Mouse (Mus musculus): ENCODE data around the gene L3mbtl3. TPM values are rescaled to one million over a fixed set of nuclear protein-coding genes. Genes with fewer than 3 reads are reported as not detected.

The L3mbtl3 gene
- polyA plus RNA-seq, 1 experiment from 2014 or later: 1.5 TPM

GRCm38 (mm10) chr10:26239090-26239489 lies 136.7 kb downstream of the L3mbtl3 start:
- no peak overlapping the region for H3K4me2 ChIP-seq
- 19% methylated on average over 1 of the region's 1 CpGs for WGBS (ENCODE audit: insufficient replicate concordance)
- H3K9ac ChIP-seq: no peak overlapping the region
- H3K9me3 ChIP-seq (replicated peaks): no peaks in the 10 kb centered on the region
- no peaks in the 10 kb centered on the region for H3K27me3 ChIP-seq
- no peaks in the 10 kb centered on the region for H3K36me3 ChIP-seq (replicated peaks)
- no peak for ATAC-seq (ENCODE audit: insufficient read depth)
- no peak overlapping the region for H3K4me3 ChIP-seq (replicated peaks)
- no peak overlapping the region for H3K27ac ChIP-seq (replicated peaks)
- no peaks in the 10 kb centered on the region for H3K4me1 ChIP-seq (replicated peaks)

- H3K4me2 ChIP-seq: no peak overlapping the region
- H3K27ac ChIP-seq (replicated peaks): no peak overlapping the region
- H3K9me3 ChIP-seq (replicated peaks): no peaks in the 10 kb centered on the region
- H3K9ac ChIP-seq: no peak overlapping the region
- H3K4me3 ChIP-seq (replicated peaks): no peak overlapping the region
- WGBS (ENCODE audit: insufficient replicate concordance): 38% methylated on average over 4 of the region's 4 CpGs
- no peaks in the 10 kb centered on the region for H3K4me1 ChIP-seq (replicated peaks)
- ATAC-seq (ENCODE audit: insufficient read depth): no peak
- H3K36me3 ChIP-seq (replicated peaks): no peaks in the 10 kb centered on the region
- no peaks in the 10 kb centered on the region for H3K27me3 ChIP-seq
Observed at GRCm38 (mm10) chr10:26238559-26238958, 137.2 kb downstream of the L3mbtl3 start.

- Histone ChIP-seq H3K9me3 (replicated peaks) (no peaks in the 10 kb centered on the region), H3K27ac (replicated peaks) (no peak overlapping the region), H3K4me2 (no peak overlapping the region), H3K36me3 (replicated peaks) (no peaks in the 10 kb centered on the region), H3K4me1 (replicated peaks) (no peaks in the 10 kb centered on the region), H3K9ac (no peak overlapping the region), H3K27me3 (no peaks in the 10 kb centered on the region), H3K4me3 (replicated peaks) (no peak overlapping the region)
- WGBS (ENCODE audit: insufficient replicate concordance): 59% methylated on average over 3 of the region's 3 CpGs
- ATAC-seq (ENCODE audit: insufficient read depth): no peak
Observed at GRCm38 (mm10) chr10:26232071-26232653, 143.6 kb downstream of the L3mbtl3 start.

- no peak for ATAC-seq (ENCODE audit: insufficient read depth)
- WGBS (ENCODE audit: insufficient replicate concordance): 34% methylated on average over 4 of the region's 4 CpGs
Observed at GRCm38 (mm10) chr10:26229488-26229887, 146.3 kb downstream of the L3mbtl3 start, which contains the start of gene Samd3. Gene Samd3, plus strand, starts transcription at chr10:26229707.

GRCm38 (mm10) chr10:26228187-26228586 lies 147.6 kb downstream of the L3mbtl3 start:
- no peak overlapping the region for H3K4me3 ChIP-seq (replicated peaks)
- no peaks in the 10 kb centered on the region for H3K36me3 ChIP-seq (replicated peaks)
- H3K4me1 ChIP-seq (replicated peaks): no peaks in the 10 kb centered on the region
- H3K4me2 ChIP-seq: no peak overlapping the region
- no peaks in the 10 kb centered on the region for H3K27me3 ChIP-seq
- no peak overlapping the region for H3K27ac ChIP-seq (replicated peaks)
- H3K9ac ChIP-seq: no peak overlapping the region
- H3K9me3 ChIP-seq (replicated peaks): no peaks in the 10 kb centered on the region
- no peak for ATAC-seq (ENCODE audit: insufficient read depth)

More at GRCm38 (mm10) chr10:26229488-26229887, 146.3 kb downstream of the L3mbtl3 start, which contains the start of gene Samd3:
- Histone ChIP-seq H3K9ac (no peak within 1 kb of the TSS), H3K9me3 (replicated peaks) (no peaks in the 10 kb centered on the region), H3K36me3 (replicated peaks) (no peaks in the 10 kb centered on the region), H3K4me1 (replicated peaks) (no peaks in the 10 kb centered on the region), H3K4me2 (no peak within 1 kb of the TSS), H3K27ac (replicated peaks) (no peak within 1 kb of the TSS), H3K4me3 (replicated peaks) (no peak within 1 kb of the TSS), H3K27me3 (no peaks in the 10 kb centered on the region)

GRCm38 (mm10) chr10:26226734-26227133 lies 149.0 kb downstream of the L3mbtl3 start:
- Histone ChIP-seq H3K4me2 (no peak overlapping the region), H3K27ac (replicated peaks) (no peak overlapping the region), H3K9me3 (replicated peaks) (no peaks in the 10 kb centered on the region), H3K4me3 (replicated peaks) (no peak overlapping the region), H3K4me1 (replicated peaks) (no peaks in the 10 kb centered on the region), H3K27me3 (no peaks in the 10 kb centered on the region), H3K36me3 (replicated peaks) (no peaks in the 10 kb centered on the region), H3K9ac (no peak overlapping the region)
- no peak for ATAC-seq (ENCODE audit: insufficient read depth)
- WGBS (ENCODE audit: insufficient replicate concordance): 54% methylated on average over 2 of the region's 2 CpGs

GRCm38 (mm10) chr10:26226241-26226640 lies 149.5 kb downstream of the L3mbtl3 start:
- no peak overlapping the region for H3K27ac ChIP-seq (replicated peaks)
- WGBS (ENCODE audit: insufficient replicate concordance): 59% methylated on average over 5 of the region's 5 CpGs
- no peaks in the 10 kb centered on the region for H3K4me1 ChIP-seq (replicated peaks)
- H3K36me3 ChIP-seq (replicated peaks): no peaks in the 10 kb centered on the region
- H3K9me3 ChIP-seq (replicated peaks): no peaks in the 10 kb centered on the region
- ATAC-seq (ENCODE audit: insufficient read depth): no peak
- no peak overlapping the region for H3K4me2 ChIP-seq
- no peak overlapping the region for H3K4me3 ChIP-seq (replicated peaks)
- H3K9ac ChIP-seq: no peak overlapping the region
- H3K27me3 ChIP-seq: no peaks in the 10 kb centered on the region

Small RNA genes lying within 50 kb of the gene (microRNA-seq; reads per million reads assigned to microRNA genes)
- gene Gm27754: not detected

Other genes with a start within 250 kb of the L3mbtl3 start
- gene Samd3, start 146.3 kb downstream of the L3mbtl3 start, polyA plus RNA-seq (2015; fragmentation: Nextera tagmentation; extraction: Ambion mirVana): not detected in 2 replicates

Data from liver, embryonic 15.5 days (tissue).